Mouse (Mus musculus) yolk sac, embryonic 10.5 days (tissue): Measurements from ENCODE around the gene Gm49403.
"Not testable (repeated sequence)": the region's sequence is repeated elsewhere in the genome, so short reads cannot be mapped to it uniquely, and the experiment has no call there.

Experiments used
- DNase-seq: peaks from one replicate; pipeline ENCODE4 v3.0.0-alpha.2; 2017; ENCODE audit warnings: low spot score

Gene Gm49403

GRCm38 (mm10) chr19:8883616-8884015, at the start of gene Gm49403, which contains the start of gene Lbhd1:
Gene Gm49403, plus strand, starts transcription at chr19:8883930.
Gene Lbhd1, plus strand, starts transcription at chr19:8883732.
- no peak for DNase-seq

- not testable (repeated sequence) for DNase-seq
Observed at GRCm38 (mm10) chr19:8836327-8836726, 47.4 kb upstream of the Gm49403 start.

GRCm38 (mm10) chr19:8837251-8837791, 46.4 kb upstream of the Gm49403 start, which contains the start of gene Bscl2:
Gene Bscl2, plus strand, starts transcription at chr19:8837467.
- peak; percentile 89 for DNase-seq

- DNase-seq: peak; percentile 42
Observed at GRCm38 (mm10) chr19:8838041-8838730, 45.5 kb upstream of the Gm49403 start.

- no peak for DNase-seq
Observed at GRCm38 (mm10) chr19:8839103-8839907, 44.4 kb upstream of the Gm49403 start, which contains the start of gene Gng3. Gene Gng3, minus strand, starts transcription at chr19:8839194.

- DNase-seq: peak; percentile 75
Observed at GRCm38 (mm10) chr19:8839908-8840791, 43.6 kb upstream of the Gm49403 start.

GRCm38 (mm10) chr19:8841012-8841411, 42.7 kb upstream of the Gm49403 start:
- DNase-seq: no peak

GRCm38 (mm10) chr19:8842961-8843360, 40.8 kb upstream of the Gm49403 start:
- DNase-seq: no peak

- peak; percentile 60 for DNase-seq
Observed at GRCm38 (mm10) chr19:8844371-8845129, 39.2 kb upstream of the Gm49403 start.

- DNase-seq: no peak
Observed at GRCm38 (mm10) chr19:8848356-8848755, 35.4 kb upstream of the Gm49403 start.

GRCm38 (mm10) chr19:8850402-8850901, 33.3 kb upstream of the Gm49403 start, which contains the start of gene Lrrn4cl:
Gene Lrrn4cl, plus strand, starts transcription at chr19:8850768.
- peak; percentile 77 for DNase-seq

- DNase-seq: no peak
Observed at GRCm38 (mm10) chr19:8851639-8852038, 32.1 kb upstream of the Gm49403 start.

- DNase-seq: no peak
Observed at GRCm38 (mm10) chr19:8852236-8852928, 31.3 kb upstream of the Gm49403 start.

GRCm38 (mm10) chr19:8853117-8853516, 30.6 kb upstream of the Gm49403 start:
- no peak for DNase-seq

- DNase-seq: no peak
Observed at GRCm38 (mm10) chr19:8857689-8858088, 26.0 kb upstream of the Gm49403 start.

GRCm38 (mm10) chr19:8859018-8859417, 24.7 kb upstream of the Gm49403 start:
- DNase-seq: no peak

- no peak for DNase-seq
Observed at GRCm38 (mm10) chr19:8864265-8864664, 19.5 kb upstream of the Gm49403 start.

GRCm38 (mm10) chr19:8870381-8870780, 13.3 kb upstream of the Gm49403 start:
- not testable (repeated sequence) for DNase-seq

GRCm38 (mm10) chr19:8870838-8871237, 12.9 kb upstream of the Gm49403 start:
- no peak for DNase-seq
